Mouse (Mus musculus) liver, embryonic 11.5 days (tissue): ENCODE results near the gene Tpx2. TPM values are rescaled to one million over a fixed set of nuclear protein-coding genes. Genes with fewer than 3 reads are reported as not detected.

ENCODE experiments used
- ATAC-seq: fragments of 200-750 bp; cut with Nextera tagmentation; replicated peaks from 2 replicates; pipeline ENCODE4 v1.8.0; 2017; ENCODE audit warnings: moderate number of reproducible peaks, mild to moderate bottlenecking, moderate TSS enrichment, moderate library complexity; ENCODE audit not compliant: low FRiP score
- DNase-seq: peaks from one replicate; pipeline ENCODE4 v3.0.0-alpha.2; 2017; ENCODE audit warnings: low spot score
- H3K27ac ChIP-seq: fragments of 300-500 bp; sonication (generic); 2 replicates; pipeline ENCODE4 v1.5.1; 2014; ENCODE audit warnings: mild to moderate bottlenecking, low read depth, low read length, control low read depth
- H3K27me3 ChIP-seq: fragments of 300-500 bp; sonication (generic); replicated peaks from 2 replicates; pipeline ENCODE4 v1.6.1; 2014; ENCODE audit warnings: low read length, mixed read lengths; ENCODE audit not compliant: control insufficient read depth, insufficient read depth
- H3K36me3 ChIP-seq: fragments of 300-500 bp; sonication (generic); 2 replicates; pipeline ENCODE4 v1.6.1; 2014; ENCODE audit warnings: mild to moderate bottlenecking, low read length, moderate library complexity, mixed read lengths; ENCODE audit not compliant: control insufficient read depth, insufficient read depth
- H3K4me1 ChIP-seq: fragments of 300-500 bp; sonication (generic); replicated peaks from 2 replicates; pipeline ENCODE4 v1.6.1; 2014; ENCODE audit warnings: low read length, mixed read lengths; ENCODE audit not compliant: control insufficient read depth, insufficient read depth
- H3K4me2 ChIP-seq: fragments of 300-500 bp; sonication (generic); 2 replicates; pipeline ENCODE4 v1.6.1; 2014; ENCODE audit warnings: mild to moderate bottlenecking, control low read depth, moderate library complexity
- H3K4me3 ChIP-seq: fragments of 300-500 bp; sonication (generic); 2 replicates; pipeline ENCODE4 v1.5.1; 2014; ENCODE audit warnings: low read depth, low read length, control low read depth
- H3K9ac ChIP-seq: fragments of 300-500 bp; sonication (generic); 2 replicates; pipeline ENCODE4 v1.6.1; 2014; ENCODE audit warnings: low read depth, low read length, control low read depth
- H3K9me3 ChIP-seq: fragments of 300-500 bp; sonication (generic); 2 replicates; pipeline ENCODE4 v1.6.1; 2016; ENCODE audit warnings: low read length, inconsistent platforms, mixed read lengths; ENCODE audit not compliant: control insufficient read depth
- WGBS: fragments of 180-500 bp; shearing (Covaris S2); extraction: QIAGEN DNeasy Blood & Tissue Kit; methylation state at CpG from one replicate; pipeline ENCODE4 v1.1.7; 2014; 5-methylcytosine and 5-hydroxymethylcytosine counted together
- polyA plus RNA-seq: library from polyadenylated mRNA; unstranded; fragments of >200 nt; fragmentation: Nextera tagmentation; extraction: Ambion mirVana; gene quantifications from 2 replicates; pipeline ENCODE4 v1.2.1, GENCODE M21; 2014

The Tpx2 gene
- polyA plus RNA-seq, 1 experiment from 2014 or later, result 107 TPM

DNA sequence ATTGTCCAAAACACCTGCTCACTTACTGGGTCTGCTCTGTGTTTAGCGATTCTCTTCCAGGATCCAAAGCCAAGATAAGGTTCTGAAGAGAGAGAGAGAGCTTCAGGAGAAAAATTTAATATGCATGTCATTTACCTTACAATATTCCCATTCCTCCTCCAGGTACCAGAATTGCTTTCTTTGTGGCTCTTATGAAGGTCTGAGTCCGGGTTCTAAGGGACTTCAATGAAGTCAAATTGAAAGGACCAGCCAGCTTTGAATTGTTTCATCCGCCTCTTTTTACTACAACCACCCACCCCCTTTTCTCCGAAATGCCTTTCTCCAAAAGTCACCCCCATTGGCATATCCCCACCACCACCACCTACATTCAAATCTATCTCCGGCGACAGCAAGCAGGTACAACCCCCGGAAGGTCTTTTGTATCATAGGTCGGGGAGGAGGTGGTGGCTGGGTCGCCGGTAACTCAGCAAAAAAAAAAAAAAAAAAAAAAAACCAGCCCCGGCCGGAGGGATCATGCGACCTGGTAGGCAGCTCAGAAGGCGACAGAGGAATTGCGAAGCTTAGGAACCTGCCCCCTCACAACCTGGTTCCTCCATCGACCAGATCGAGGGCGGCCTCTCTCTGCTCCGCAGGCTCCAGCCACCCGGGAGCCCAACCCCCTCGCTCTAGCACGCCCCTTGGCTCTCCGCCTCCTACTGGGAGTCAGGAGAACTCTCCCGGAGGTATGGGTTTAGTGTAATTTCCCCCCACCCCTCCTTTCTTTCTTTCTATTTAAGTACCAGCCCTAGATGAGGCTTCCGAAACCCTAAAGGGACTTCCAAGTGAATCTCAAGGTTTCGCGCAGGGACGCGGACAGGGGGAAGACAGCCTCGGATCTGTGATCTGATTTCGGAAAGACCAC lies 17.5 kb upstream of the Tpx2 start:
- DNase-seq (peak; percentile 82), ATAC-seq (peak; percentile 78)
- Histone ChIP-seq H3K9ac (peak overlapping the region; percentile 87), H3K36me3 (peaks cover 5% of the 10 kb centered on the region; the same call in 1 of the 2 replicates), H3K27me3 (no peaks in the 10 kb centered on the region), H3K9me3 (no peaks in the 10 kb centered on the region), H3K4me3 (peak overlapping the region; percentile 80), H3K4me1 (peaks cover 43% of the 10 kb centered on the region), H3K27ac (peak overlapping the region; percentile 95), H3K4me2 (peak overlapping the region; percentile 90)
- WGBS, result 2% methylated on average over 31 of the region's 31 CpGs

DNA sequence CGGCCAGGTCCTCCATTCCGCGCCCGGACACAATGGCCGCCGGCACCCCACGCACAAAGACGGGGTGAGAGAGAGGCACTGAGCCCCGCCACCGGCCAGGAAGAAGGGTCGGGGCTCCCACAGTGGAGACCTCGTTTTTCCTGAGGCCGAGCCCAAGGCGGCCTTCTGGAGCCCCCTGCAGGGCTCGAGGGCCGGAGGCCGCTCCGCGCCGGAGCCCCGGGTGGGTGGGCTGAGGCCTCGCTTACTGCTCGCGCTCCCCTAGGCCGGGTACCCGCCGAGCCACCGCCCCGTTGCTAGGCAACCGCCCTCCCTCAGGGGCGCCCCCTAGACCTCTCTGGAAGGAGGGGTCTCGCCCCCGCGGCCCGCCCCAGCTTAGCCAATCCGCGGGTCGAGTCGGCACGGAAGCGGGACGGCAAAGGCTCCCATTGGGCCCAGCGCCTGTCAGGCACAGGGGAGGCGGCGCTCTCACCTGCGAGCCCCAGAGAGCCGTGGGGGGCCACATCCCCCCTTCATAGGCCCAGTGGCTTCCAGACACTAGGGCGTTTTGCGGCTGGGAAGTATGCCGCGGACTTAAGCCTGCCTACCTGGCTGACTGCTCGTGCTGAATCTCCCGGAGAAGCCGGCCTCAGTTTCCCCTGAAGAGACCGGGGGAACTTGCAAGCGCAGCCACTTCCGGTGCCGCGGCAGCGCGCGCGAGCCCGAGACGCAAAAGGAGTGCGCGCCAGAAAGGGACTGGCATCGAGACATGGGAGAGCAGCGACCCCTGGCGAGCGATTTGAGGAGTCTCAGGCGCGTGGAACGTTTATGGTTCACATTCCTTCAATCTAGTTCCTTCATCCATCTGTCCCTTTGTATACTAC lies 16.5 kb upstream of the Tpx2 start, which contains the start of gene Bcl2l1:
Gene Bcl2l1, minus strand, starts transcription at position 710 of the 860 bp plus-strand sequence.
- Histone ChIP-seq H3K27ac (peak within 1 kb of the TSS; percentile 95), H3K27me3 (no peaks in the 10 kb centered on the region), H3K4me3 (peak within 1 kb of the TSS; percentile 80), H3K9ac (peak within 1 kb of the TSS; percentile 87), H3K4me2 (peak within 1 kb of the TSS; percentile 90), H3K9me3 (no peaks in the 10 kb centered on the region), H3K36me3 (peaks cover 5% of the 10 kb centered on the region; the same call in 1 of the 2 replicates), H3K4me1 (peaks cover 33% of the 10 kb centered on the region)
- DNase-seq (peak; percentile 99), ATAC-seq (peak; percentile 96)
- under 1% methylated on average over 72 of the region's 74 CpGs for WGBS

DNA sequence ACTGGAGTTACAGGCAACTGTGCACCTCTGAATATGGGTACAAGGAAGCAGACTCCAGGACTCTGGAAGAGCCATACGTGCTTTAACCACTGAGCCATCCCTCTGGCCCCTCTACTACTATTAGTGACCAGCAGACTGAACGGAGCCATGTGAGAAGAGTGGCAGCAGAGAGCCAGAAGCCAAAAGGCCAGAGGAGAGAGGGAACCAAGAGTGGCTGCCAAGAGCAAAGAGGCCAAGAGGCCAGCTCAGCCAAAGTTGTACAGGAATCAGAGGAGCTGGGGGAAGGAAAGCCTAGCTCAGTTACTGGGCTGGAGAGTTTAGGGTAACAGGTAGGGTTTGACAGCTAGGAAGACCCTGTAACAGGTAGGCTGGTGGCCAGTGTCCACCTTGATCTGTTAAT lies 8.5 kb upstream of the Tpx2 start:
- no peaks in the 10 kb centered on the region for H3K9me3 ChIP-seq
- no peaks in the 10 kb centered on the region; the same call in 1 of the 2 replicates for H3K27me3 ChIP-seq
- WGBS, result 62% methylated on average over 2 of the region's 2 CpGs
- H3K4me2 ChIP-seq, result no peak overlapping the region
- H3K36me3 ChIP-seq, result no peaks in the 10 kb centered on the region
- no peak for ATAC-seq
- no peak overlapping the region for H3K27ac ChIP-seq
- no peak overlapping the region for H3K4me3 ChIP-seq
- H3K9ac ChIP-seq, result no peak overlapping the region
- DNase-seq, result no peak
- no peaks in the 10 kb centered on the region for H3K4me1 ChIP-seq

DNA sequence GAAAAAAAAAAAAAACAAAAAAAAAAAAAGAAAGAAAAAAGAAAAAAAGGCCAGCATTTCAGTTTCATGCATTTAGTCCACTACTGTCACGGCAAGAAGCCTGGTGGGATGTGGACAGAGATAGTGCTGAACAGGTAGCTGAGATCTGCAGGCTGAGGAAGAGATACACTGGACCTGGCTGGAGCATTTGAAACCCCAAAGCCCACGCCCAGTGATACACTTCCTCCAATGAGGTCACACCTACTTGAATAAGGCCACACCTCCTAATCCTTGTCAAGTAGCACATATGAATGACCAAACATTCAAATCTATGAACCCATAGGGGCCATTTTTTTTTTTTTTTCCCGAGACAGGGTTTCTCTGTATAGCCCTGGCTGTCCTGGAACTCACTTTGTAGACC lies 5.0 kb upstream of the Tpx2 start:
- DNase-seq (no peak), ATAC-seq (no peak)
- WGBS, result 69% methylated on average over 3 of the region's 3 CpGs
- Histone ChIP-seq H3K9me3 (no peaks in the 10 kb centered on the region), H3K27me3 (no peaks in the 10 kb centered on the region), H3K4me2 (no peak overlapping the region), H3K27ac (no peak overlapping the region), H3K36me3 (no peaks in the 10 kb centered on the region), H3K4me1 (no peaks in the 10 kb centered on the region), H3K9ac (no peak overlapping the region), H3K4me3 (no peak overlapping the region)

DNA sequence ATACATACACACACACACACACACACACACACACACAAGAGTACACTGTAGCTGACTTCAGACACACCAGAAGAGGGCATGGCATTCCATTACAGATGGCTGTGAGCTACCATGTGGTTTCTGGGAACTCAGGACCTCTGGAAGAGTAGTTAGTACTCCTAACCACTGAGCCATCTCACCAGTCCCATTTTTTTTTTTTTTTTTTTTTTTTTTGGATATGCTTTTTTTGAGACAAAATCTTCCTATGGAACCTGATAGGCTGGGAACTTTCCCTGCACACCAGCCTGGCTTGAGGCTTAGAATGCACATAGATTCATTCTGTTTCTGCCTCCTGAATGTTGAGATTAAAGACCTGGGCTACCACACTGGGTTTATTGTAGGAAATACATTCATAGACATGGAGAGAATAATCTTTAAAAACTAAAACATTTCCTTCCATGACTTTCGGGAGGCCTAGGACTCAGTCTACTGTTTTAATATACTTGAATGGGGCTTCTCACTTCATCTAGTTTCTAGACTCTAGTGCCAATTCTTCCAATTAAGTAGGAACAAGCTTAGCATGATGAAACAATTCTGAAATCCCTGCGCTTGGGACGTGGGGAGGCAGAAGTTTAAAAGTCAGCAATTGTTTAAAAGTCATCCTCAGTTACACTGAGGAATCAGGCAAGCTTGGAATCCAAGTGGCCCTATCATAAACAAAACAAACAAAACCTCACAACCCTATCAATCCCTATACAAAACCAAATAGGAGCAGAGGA lies 528 bp upstream of the Tpx2 start:
- Histone ChIP-seq H3K36me3 (peaks cover 6% of the 10 kb centered on the region; the same call in 1 of the 2 replicates), H3K4me1 (peaks cover 12% of the 10 kb centered on the region), H3K27ac (no peak overlapping the region), H3K9ac (no peak overlapping the region), H3K4me2 (peak overlapping the region; percentile 51), H3K4me3 (no peak overlapping the region), H3K27me3 (no peaks in the 10 kb centered on the region), H3K9me3 (no peaks in the 10 kb centered on the region)
- ATAC-seq, result no peak
- peak; percentile 35 for DNase-seq
- 11% methylated on average over 3 of the region's 3 CpGs for WGBS

DNA sequence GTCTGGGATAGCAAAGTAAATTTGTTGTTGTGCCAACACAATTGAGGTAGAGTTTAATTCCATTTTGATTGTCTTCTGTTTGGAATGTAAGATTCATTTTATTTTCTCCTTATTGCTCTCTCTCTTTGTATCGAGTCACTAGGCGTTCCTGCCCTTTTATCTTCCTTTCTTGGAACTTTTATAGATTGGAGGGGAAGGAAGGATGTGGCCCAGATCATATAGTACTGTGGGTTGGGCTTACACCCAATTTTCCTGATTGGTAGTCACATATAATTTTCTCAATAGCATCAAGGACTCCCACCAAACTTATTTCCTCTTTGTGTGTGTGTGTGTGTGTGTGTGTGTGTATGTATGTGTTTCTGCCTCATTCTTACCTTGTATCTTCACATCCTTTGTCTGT lies 702 bp downstream of the Tpx2 start:
- no peak for DNase-seq
- H3K27me3 ChIP-seq, result no peaks in the 10 kb centered on the region
- no peaks in the 10 kb centered on the region for H3K9me3 ChIP-seq
- ATAC-seq, result no peak; the same call in 1 of the 2 replicates
- peaks cover 11% of the 10 kb centered on the region; the same call in 1 of the 2 replicates for H3K36me3 ChIP-seq
- 13% methylated on average over 2 of the region's 2 CpGs for WGBS
- peak overlapping the region; percentile 93 for H3K9ac ChIP-seq
- H3K27ac ChIP-seq, result peak overlapping the region; percentile 92
- H3K4me1 ChIP-seq, result peaks cover 12% of the 10 kb centered on the region
- H3K4me3 ChIP-seq, result peak overlapping the region; percentile 85
- H3K4me2 ChIP-seq, result peak overlapping the region; percentile 88

DNA sequence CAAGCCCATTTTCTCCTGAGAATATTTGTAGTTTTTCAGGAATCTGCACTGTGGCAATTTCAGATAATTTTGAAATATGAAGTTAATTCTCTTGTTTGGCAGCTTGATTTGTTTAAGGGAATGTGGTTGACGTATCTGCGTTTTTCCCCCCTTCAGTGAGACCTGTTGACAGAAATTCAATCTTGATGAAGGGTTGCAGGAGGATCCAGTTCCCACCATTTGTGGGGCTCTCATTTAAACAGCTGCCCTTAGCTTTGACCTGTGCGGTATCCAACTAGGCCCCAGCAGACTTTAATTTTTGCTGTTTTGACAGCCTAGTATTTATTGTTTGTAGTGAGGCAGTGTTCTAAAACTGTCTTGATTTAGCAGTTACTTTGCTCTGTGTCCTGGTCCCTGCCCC lies 11.7 kb downstream of the Tpx2 start:
- peaks cover 31% of the 10 kb centered on the region for H3K36me3 ChIP-seq
- no peak overlapping the region for H3K9ac ChIP-seq
- DNase-seq, result no peak
- H3K4me3 ChIP-seq, result no peak overlapping the region
- ATAC-seq, result no peak
- no peaks in the 10 kb centered on the region for H3K27me3 ChIP-seq
- 86% methylated on average over 3 of the region's 3 CpGs for WGBS
- H3K27ac ChIP-seq, result no peak overlapping the region
- no peaks in the 10 kb centered on the region for H3K9me3 ChIP-seq
- no peak overlapping the region for H3K4me2 ChIP-seq
- H3K4me1 ChIP-seq, result no peaks in the 10 kb centered on the region

DNA sequence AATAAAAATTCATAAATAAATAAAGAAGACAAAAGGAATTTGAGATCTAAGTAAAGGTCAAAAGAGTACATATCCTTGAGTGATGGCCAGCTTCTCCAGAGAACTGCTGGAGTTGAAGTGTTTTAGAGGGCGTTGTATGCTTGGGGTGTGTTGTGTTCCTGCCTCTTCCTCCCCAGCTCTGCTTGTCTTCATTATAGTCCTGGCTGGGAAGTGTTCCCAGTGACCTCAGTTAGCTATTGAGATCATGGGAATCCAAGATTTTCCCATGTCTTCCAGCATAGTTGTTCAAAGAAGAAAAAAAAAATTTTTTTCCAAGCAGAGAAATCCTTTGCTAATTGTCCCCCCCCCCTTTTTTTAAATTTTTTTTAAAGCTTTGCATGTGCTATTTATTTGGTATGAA lies 14.1 kb downstream of the Tpx2 start:
- ATAC-seq, result no peak
- DNase-seq, result no peak
- Histone ChIP-seq H3K27ac (no peak overlapping the region), H3K4me1 (no peaks in the 10 kb centered on the region), H3K4me2 (no peak overlapping the region), H3K9me3 (no peaks in the 10 kb centered on the region), H3K4me3 (no peak overlapping the region), H3K36me3 (peaks cover 28% of the 10 kb centered on the region), H3K27me3 (no peaks in the 10 kb centered on the region), H3K9ac (no peak overlapping the region)
- 90% methylated on average over 1 of the region's 1 CpGs for whole genome bisulfite sequencing
